Mouse (Mus musculus) inflammation-experienced regulatory T-cells, adult 6 months (primary cell): ENCODE measurements around the gene Pou2f2. TPM values are rescaled to one million over a fixed set of nuclear protein-coding genes. Genes with fewer than 3 reads are reported as not detected.

Experiments used
- ATAC-seq: one replicate; pipeline ENCODE4 v1.8.0; 2017
- polyA plus RNA-seq, 3 experiments: library from polyadenylated mRNA; unstranded; fragments of 100-300 nt; shearing (Covaris generic); gene quantifications; one replicate each; pipeline ENCODE4 v1.2.1; 2017

Gene Pou2f2
- polyA plus RNA-seq, 3 experiments from 2014 or later = 18.1 to 32.0 (median 30.0) TPM

GRCm38 (mm10) chr7:25195148-25195547 lies 15.6 kb upstream of the Pou2f2 start:
- ATAC-seq = no peak

DNA sequence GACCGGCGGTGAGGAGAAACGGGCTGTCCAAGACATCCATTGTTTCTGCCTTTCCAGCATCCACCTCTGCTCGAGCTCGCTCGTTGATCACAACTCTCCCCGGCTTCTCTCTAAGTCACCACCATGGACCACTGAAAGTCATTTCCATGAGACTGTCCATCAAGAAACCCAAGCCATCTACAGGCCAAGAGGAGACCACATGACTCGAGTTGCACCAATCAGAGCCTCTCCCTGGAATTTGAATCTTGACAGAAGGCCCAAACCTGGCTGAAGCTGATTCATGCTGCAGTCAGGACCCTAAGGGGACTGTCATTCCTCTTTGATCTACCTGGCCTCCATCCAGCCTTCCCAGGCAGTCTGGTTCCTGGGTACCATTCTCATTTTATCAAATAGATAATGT lies 12.6 kb upstream of the Pou2f2 start:
- ATAC-seq = no peak

- ATAC-seq = no peak
Observed at GRCm38 (mm10) chr7:25190806-25191205, 11.3 kb upstream of the Pou2f2 start.

DNA sequence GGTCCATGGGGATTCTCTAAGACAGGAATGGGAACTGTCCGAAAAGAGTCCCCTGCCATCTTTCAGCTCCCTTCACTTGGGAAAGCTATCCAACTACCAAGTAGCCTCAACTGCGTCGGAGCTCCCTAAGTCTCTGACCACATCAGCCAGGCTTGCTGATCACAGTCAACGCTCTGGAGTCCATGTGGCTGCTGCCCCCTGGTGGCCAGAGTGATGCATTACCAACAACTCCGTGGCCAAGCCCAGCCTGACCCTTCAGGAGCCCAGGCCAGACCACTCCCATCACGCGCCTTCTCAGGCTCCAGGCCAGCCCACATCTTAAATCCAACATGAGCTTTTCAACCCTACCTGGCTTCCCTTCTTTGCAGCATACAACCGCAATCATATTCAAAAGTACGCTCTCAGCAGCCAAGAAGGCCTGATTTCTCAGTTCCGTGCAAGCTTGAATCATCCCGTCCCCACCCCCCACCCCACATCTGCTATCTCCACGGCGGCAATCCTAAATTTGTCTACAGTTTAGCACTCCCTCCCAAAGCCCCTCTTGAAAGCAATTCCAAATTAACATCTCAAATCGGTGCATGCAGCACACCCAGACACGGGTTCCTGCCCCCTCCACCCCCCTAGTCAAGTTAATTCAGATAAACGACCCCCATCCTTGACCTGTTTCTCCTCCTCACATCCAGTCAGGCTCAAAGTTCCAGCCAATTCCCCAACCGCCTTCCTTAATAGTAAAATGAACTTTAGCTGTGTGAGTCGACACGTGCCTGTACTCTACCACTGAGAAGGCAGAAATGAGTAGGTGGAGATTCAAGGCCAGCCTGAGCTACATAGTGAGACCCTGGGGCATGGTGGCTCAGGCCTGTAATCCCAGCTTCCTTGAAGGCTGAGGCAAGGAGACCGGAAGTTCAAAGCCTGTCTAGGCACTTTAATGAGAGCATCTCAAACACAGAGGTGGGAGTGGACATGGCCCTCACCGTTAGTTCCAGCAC lies 8.4 kb upstream of the Pou2f2 start:
- peak; percentile 52 for ATAC-seq

DNA sequence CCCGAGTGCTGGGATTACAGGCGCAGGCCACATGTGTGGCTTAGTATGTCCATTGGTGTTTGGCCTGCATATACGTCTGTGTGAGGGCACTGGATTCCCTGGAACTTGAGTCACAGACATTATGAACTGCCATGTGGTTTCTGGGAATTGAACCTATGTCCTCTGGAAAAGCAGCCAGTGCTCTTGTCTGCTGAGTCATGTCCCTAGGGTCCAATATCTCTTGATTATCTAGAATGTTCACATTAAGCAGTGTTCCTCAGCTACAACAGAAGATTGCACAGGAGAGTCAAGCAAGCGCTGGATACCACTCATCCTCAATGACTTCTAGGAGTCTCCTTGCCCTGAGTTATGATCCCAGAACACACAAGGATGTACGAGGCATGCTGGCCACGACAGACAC lies 4.6 kb upstream of the Pou2f2 start:
- ATAC-seq = no peak

DNA sequence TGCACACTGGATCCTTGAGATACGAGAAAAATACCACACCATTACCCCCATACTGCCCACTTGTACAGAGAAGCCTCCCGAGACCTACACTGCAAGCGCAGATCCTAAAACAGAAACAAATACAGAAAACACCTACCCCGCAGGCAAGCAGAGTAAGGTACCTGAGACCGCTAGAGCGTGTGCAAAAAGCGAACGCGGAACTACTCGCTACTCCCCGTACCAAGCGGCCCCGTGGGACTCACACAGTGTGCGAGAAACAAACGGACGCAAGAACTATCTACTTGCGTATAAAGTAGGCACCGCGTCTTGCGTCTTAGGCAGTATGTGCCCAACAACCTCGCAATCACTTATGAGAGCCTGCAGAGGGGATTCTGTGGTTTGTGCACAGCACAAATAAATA lies 2.3 kb upstream of the Pou2f2 start:
- no peak for ATAC-seq

GRCm38 (mm10) chr7:25181331-25181790 lies 1.8 kb upstream of the Pou2f2 start:
- ATAC-seq = peak; percentile 30

- ATAC-seq = peak; percentile 16
Observed at GRCm38 (mm10) chr7:25180512-25180911, 986 bp upstream of the Pou2f2 start.

GRCm38 (mm10) chr7:25178787-25179605 lies 530 bp downstream of the Pou2f2 start:
- ATAC-seq = no peak

GRCm38 (mm10) chr7:25178317-25178716 lies 1.2 kb downstream of the Pou2f2 start:
- no peak for ATAC-seq

GRCm38 (mm10) chr7:25174343-25174742 lies 5.2 kb downstream of the Pou2f2 start:
- no peak for ATAC-seq

DNA sequence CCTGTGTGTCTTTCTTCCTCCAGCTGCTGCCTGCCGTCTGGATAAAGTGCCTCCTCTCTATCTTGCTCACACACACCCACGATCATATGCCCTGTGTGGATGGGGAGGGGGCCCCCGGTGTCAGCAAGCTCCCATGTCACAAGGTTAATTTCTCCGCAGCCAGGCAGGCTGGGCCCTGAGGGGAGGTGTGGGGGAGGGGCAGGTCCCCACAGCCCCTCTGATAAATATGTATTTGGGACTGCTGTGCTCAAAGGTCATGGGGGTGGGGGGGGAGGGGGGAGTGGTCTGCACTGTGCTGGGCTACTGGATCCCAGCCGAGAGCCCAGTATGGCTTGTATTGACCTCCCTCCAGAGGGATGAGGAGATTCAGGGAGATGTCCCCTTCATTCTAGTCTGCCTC lies 6.9 kb downstream of the Pou2f2 start:
- ATAC-seq = no peak

- no peak for ATAC-seq
Observed at GRCm38 (mm10) chr7:25170583-25170982, 8.9 kb downstream of the Pou2f2 start.

DNA sequence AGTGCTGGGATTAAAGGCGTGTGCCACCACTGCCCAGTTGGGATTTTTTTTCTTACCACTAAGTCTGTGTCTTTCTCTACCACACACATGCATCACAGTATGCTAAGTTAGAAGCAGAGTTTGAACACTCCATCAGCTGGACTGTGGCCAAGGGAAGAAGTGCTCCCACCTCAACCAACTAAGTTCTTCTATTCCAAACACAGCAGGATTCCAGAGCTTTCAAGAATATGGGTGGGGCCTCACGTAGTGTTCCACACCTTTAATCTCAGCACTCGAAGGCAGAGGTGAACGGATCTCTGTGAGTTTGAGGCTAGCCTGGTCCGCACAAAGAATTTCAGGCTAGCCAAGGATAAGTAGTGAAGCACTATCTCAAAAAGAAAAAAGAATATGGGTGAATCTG lies 13.4 kb downstream of the Pou2f2 start:
- no peak for ATAC-seq

- no peak for ATAC-seq
Observed at GRCm38 (mm10) chr7:25156158-25156648, 23.3 kb downstream of the Pou2f2 start.

DNA sequence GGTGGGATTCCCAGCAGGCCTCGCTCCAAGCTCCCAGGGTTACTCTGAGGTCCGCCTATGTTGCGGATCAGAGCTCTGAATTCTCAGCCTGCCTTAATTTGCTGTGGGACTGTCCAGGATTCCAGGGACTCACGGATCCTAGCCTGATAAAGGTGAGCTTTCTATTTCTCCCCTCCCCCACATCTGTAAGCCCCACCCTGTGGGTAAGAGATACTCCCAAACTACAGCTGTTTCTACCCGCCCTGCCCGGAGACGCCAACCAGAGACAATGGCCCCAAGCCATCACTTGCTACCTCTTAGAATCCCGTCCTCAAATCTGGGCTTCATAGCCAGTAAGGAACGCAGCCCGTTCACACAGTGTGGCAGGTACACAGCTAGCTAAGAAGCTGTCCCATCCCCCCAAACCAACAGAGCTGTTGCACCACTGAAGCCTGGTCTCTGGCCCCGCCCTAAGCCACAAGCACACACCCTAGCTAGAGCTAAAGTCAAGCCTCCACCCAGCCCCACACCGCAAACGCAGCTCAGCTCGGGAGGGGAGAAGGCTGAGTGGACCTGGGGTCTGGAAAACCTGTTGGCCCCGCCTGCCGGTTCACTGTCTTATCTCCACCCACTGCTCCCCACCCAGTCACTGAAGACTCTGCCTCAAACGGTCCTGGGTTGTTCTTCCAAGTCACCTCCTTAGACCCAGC lies 23.9 kb downstream of the Pou2f2 start:
- peak; percentile 95 for ATAC-seq

- no peak for ATAC-seq
Observed at GRCm38 (mm10) chr7:25154648-25155047, 24.9 kb downstream of the Pou2f2 start.

DNA sequence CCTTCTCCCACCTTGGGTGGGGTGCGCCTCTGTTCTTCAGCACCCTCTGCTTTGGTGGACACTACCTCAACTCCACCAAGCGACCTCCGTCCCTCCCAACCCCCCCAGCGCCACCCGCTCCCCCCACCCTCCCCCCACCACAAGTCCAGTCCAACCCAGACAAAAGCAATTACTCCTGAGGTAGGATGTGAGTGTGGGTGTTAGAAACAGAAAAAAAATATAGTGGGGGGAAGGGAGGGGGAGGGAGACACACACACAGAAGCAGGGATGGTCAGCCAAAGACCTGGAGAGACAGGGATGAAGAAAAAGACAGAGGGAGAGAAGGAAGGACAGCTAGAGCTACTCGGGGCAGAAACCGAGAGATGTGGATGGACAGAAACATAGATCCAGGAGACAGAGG lies 25.7 kb downstream of the Pou2f2 start:
- ATAC-seq = no peak

DNA sequence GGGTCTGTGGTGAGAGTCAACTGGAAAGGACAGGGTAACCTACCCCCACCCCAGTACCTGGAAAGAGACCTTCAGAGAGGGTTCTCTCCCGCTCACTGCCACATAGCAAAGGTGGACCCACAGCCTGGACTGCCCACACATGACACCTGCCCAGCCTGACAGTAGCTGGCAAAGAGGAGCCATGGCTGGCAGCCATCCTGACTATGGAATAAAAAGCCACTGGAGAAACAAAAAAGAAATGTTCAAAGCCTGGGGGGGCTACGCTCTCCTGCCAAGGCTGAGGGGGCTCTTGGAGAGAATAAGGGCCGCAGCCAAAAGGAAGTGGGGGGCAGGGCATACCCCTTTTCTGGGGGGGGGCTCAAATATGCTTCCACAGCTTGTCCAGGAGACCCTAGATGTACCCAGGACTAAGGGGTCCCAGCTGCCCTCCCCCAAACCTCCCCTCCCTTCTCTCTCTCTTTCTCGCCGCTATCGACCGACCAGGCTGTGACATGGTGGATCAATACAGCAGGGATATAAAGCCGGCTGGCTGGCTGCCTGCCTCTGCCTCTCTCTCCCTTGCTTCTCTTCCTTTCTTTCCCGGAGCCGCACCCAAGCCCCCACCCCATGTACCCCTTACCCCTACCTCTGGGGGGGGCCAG lies 27.5 kb downstream of the Pou2f2 start:
- ATAC-seq = no peak

DNA sequence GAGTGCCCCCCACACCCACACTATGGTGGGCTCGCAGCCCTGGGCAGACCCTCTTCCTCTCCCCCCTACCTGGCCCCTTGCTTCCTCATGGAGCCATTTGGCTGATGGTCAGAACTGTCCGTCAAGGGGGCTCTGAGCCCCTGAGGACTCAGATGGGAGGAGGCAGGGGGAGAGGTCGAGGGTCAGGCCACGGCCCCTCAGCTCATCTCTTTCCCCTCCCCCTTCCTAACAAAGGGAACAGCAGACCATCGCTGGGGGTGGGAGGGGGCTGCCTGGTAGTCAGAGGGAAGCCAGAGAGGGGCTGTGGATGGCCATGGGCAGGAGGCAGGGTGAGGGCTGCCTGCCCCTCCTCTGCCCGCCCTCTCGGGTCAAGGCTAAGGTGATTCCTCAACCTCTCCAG lies 28.5 kb downstream of the Pou2f2 start:
- ATAC-seq = no peak

GRCm38 (mm10) chr7:25150151-25150663 lies 29.3 kb downstream of the Pou2f2 start:
- no peak for ATAC-seq

DNA sequence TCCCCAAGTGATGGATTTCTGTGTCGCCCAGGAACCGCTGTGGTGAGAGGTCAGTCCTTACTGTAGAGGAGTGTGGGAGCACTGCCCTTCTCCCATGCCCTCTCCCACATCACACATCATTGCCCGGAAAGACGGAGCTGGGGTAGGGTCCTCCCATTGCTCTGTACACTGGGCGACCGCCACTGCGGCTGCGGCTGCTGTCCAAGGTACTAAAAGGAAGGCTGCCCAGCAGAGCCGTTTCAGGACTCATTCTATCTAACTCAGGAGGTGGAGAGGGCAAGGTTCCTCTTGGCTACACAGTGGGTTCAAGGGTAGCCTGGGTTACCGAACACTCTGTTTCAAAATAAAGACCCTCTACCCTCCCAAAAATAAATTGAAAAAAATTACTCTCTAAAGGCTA lies 33.6 kb downstream of the Pou2f2 start:
- ATAC-seq = no peak
